Mouse (Mus musculus) olfactory bulb, adult 2 months (tissue): ENCODE measurements at regions not wholly inside any gene's neighbourhood (a gene's known extent, or its start where the extent isn't known, plus 50 kb on each side); places are given as distances from the start of the nearest gene placed in this dataset.

Source experiments
- H3K27ac ChIP-seq: fragments of 200-500 bp; 2 replicates; pipeline ENCODE4 v1.5.1; 2012; ENCODE audit warnings: low read depth, low read length; ENCODE audit not compliant: insufficient read depth
- H3K4me1 ChIP-seq: fragments of 200-500 bp; 2 replicates; pipeline ENCODE4 v1.6.1; 2012; ENCODE audit warnings: low read length; ENCODE audit not compliant: control insufficient read depth, insufficient read depth
- H3K4me3 ChIP-seq: fragments of 200-500 bp; 2 replicates; pipeline ENCODE4 v1.5.1; 2012; ENCODE audit warnings: mild to moderate bottlenecking, low read depth, low read length, moderate library complexity; ENCODE audit not compliant: insufficient read depth
- CTCF ChIP-seq: fragments of 200-500 bp; IDR thresholded peaks from 2 replicates; pipeline ENCODE4 v1.5.1; 2012; ENCODE audit warnings: low read depth, mild to moderate bottlenecking, low read length, moderate library complexity; ENCODE audit not compliant: insufficient read depth
- POLR2A ChIP-seq: fragments of 200-500 bp; IDR thresholded peaks from 2 replicates; pipeline ENCODE4 v1.6.1; 2012; ENCODE audit warnings: mild to moderate bottlenecking, low read depth, low read length, moderate library complexity; ENCODE audit not compliant: insufficient read depth
- WGBS: fragments of 180-500 bp; shearing (Covaris S2); methylation state at CpG from one replicate; pipeline ENCODE4 v1.1.7; 2018; 5-methylcytosine and 5-hydroxymethylcytosine counted together

DNA sequence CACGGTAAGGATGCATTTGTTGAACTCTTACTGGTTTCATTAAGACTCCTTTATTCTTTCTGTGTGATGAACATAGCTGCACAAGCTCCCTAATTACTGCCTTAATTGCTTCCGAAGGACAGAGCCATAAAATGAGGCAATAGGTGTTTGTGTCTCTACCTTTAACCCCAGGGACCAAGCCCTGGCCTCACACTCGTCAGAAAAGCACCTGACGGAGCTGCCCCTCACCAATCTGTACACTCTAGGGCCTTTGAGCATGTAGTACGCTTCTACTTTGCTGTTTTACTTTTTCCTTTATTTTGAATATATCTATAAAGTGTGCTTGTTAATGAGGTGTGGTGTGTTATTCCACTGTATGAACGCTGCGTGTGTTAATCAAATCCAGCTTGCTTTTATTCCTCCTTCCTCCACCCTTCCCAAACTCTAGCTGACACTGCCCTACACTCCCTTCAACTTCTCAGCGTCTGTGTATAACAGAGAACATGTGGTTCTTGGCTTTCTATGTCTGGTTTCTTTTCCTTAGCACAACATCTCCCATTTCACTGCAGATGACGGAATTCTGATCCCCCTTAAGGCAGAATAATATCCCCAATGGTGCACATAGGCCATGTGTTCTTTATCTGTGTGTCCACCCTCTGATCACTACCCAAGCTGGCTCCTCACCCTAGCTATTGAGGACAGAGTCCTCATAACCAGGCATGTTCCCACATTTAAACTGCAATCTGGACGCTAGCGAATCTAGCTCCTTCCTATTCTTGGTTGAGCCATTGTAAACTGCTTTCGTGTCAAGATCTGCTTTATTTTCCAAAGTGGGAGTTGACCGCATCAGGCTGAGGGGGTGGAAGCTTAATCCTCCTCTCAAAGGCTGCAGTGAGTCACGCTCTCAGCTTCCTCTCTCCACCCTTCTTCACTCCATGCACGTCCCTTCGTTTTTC is 52.5 kb upstream of the Nfe2l2 start:
- Histone ChIP-seq H3K27ac (peak overlapping the region; percentile 78), H3K4me1 (peaks cover 7% of the 10 kb centered on the region; the same call in 1 of the 2 replicates), H3K4me3 (no peak overlapping the region)
- WGBS, result 36% methylated on average over 16 of the region's 16 CpGs
- TF ChIP-seq CTCF (no peak), POLR2A (no peak)

DNA sequence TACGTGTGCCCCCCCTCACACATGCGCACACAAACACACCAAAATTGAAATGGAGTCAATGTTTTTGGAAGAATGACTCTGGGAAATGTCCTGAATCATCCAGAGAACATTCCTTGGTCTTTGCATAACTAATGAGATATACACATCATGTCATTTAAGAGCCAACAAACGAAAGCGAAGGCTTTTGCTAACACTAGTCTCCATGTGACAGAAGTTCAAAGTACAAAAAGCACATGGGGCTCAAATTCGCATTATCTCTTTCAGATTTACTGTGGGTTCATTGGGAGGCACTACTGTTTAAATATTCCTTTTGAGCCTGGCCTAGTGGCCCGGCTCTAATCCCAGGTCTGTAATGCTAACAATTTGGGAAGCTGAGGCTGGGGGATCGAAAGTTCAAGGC is 50.2 kb upstream of the Nfe2l2 start:
- WGBS, result 95% methylated on average over 7 of the region's 7 CpGs
- Histone ChIP-seq H3K27ac (no peak overlapping the region), H3K4me1 (peaks cover 7% of the 10 kb centered on the region; the same call in 1 of the 2 replicates), H3K4me3 (no peak overlapping the region)
- TF ChIP-seq CTCF, result no peak
- no peak for TF ChIP-seq POLR2A
